Mouse (Mus musculus): ENCODE measurements around the gene Prr15.

Prr15 gene

DNA sequence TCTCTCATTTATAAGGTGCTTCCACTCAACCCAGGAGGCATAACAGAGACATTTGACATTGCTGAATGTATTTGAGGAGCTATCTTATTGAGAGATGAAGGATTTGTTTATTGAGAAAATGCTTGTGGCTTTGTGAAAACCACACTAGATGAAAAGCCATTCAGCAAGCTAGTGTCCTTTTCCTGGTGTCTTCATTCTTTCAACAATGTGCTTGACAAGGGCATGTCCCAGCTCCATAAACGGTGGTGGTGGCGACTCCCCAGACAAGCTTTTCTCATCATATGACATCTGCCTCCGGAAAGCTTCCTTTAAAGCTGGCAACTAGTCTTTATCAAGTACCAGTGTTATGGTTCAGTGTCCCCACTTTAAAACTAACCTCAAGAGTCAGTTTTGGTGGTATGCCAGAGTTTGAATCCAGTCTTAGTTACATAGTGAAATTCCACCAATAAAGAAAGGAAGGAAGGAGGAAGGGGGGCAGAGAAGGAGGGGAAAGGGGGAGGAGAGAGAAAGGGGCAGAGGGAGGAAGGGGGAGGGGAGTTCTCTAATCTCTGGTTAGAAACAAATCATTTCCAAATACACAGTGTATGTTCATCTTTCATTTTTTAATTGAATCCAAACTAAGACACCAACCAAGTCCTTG lies at the start of gene Prr15:
Gene Prr15 (plus strand): TSS at position 590 of the 640 bp plus-strand sequence.
- DNase-seq (ENCODE audit: low read depth, low spot score): no peak

DNA sequence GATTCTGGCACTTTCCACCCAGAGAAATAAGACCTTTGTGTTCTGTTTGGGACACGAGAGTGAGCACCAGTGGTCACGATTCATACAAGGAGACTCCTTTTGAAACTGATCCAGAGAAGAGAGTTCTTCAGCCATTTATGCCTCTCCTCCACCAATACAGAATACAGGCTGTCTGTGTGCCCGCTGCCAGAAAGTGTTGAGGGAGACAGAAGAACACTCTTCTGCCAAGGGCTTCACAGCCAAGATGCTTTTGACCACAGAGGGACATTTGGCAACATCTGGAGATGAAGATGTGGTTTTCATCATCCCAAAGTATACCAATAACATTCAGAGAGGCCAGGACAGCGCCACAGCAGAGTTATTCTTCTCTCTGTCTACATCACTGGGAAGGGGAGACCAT lies 48.4 kb upstream of the Prr15 start:
- DNase-seq (ENCODE audit: low read depth, low spot score): no peak

DNA sequence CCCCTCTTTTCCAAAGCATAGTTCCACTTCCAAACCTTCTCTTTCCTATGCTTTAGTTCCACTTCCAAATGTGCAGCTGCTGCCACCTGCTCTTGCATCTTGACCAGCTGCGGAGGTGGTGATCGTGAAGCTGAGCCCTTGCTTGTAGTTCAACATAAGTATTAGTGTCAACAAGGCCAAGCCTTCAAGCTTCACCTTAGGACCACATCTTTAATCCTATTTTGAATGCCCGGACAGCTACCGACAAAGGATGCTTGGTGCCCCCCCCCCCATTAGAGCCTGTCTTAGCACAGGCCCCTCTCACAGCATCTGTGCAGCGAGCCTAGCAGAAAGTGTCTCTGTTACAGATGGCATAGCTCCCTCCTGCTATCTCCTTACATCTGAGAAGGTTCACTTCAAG lies 47.8 kb upstream of the Prr15 start:
- no peak for DNase-seq (ENCODE audit: low read depth, low spot score)

DNA sequence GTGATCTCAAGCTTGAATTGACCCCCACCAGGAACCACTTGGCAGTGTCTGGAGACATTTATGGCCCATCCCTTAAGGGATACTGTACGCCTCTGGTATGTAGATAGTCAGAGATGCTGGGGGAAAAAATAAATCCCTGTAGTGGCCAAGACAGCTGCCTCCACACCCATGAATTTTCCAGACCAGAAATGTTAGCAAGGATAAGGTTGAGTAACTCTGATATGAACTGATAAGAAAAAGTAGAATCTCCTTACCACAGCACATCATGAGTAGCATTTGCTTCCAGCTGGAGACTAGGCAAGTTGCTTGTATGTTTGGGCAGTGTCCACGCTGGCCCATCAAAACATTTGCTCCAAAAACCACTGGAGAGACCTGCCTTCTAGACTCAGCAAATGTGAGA lies 47.0 kb upstream of the Prr15 start:
- no peak for DNase-seq (ENCODE audit: low read depth, low spot score)

DNA sequence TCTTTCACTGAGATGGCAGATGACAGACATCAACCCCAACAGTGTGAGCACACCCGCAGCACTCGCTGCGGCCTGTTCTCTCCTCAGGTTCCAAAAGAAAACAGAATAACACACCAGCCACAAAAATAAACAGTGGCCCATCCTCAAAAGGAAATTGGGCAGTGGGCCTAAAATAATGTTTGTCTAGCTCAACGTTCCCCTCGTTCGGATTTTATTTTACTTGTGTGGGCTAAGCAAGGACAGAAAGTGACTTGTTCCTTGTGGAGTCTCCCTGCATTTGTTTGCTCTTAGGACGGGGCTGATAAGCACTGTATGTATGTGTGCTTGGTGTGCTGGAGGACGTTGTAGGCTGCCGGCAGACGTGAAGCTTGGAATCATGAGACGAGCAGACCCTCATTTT lies 46.2 kb upstream of the Prr15 start:
- no peak for DNase-seq (ENCODE audit: low read depth, low spot score)

DNA sequence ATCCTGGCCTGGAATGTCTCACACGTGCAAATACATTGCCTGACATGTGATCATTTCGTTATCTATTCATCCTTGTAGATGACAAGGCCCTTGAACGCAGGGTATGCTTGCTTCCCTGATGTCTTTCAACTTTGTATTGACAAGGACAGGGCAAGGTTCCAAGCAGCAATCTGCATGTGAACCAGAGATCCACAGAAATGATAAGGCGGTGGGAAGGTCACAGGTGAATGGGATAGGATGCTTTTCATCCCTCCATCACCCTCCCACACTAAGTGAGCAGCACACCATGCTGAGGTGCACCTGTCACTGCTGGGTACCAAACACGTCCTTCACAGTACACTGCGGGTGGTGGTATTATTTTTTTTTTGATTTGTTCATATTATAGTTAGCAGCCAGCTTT lies 45.4 kb upstream of the Prr15 start:
- DNase-seq (ENCODE audit: low read depth, low spot score): no peak

DNA sequence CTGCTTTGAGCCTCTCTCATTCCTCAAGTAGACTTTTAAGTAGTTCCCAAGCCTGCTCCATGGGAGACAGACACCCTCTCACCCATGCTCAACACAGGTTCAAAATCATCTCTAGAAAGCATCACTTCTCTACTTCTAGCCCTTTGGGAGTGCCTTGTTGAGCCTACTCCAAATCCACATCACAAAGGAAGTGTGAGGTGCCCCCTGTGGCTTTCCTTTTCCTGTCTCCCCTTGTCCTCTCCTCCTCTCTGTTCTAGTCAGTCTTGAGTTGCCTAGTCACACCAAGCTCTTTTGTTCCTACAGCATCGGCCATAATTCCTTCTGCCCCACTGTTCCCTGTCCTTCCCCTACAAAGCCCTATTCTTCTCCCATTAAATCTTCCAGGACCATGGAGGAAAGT lies 42.3 kb upstream of the Prr15 start:
- no peak for DNase-seq (ENCODE audit: low read depth, low spot score)

DNA sequence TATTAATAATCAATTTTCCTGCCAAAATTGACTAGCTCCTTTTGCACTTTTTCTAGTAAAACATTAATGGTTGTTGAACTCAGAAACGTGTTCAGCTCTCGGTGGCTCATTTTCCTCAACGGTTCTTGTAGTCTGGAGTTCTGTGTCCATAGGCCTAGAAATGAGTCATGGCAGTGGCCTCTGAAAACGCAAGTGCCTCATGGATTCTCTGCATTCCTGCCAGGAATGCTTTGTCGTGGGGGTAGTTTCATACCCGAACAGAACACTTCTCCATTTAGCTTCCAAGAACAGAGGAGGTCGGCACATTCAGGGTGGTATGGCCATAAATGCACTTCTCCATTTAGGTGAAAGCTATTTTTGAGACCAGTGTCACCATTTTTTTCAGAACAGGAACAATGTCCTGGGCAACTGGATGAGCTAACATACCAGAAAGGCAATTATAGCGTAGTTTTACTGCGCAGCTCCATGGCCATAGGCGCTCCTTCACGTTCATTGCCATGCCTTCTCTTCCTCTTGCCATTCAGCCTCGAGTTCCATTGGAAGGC lies 41.4 kb upstream of the Prr15 start:
- no peak for DNase-seq (ENCODE audit: low read depth, low spot score)

DNA sequence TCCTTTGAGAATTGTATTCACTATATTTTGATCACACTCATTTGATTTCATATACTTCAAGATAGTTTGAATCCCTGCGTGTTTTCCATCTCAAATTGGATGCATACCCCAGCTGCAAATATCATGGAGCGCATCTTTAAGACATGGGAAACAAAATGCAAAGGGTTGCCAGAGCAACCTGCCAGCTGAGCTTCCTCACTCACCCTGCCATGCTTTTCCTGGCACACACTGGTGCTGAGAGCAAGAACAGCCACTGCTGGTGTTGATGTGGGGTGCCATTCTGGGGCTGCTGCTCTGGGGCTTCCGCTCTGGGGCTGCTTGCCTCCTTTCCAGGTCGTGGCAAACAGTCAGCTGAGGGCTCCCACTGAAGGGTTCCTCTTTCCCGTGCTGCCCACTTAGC lies 38.8 kb upstream of the Prr15 start:
- DNase-seq (ENCODE audit: low read depth, low spot score): no peak

DNA sequence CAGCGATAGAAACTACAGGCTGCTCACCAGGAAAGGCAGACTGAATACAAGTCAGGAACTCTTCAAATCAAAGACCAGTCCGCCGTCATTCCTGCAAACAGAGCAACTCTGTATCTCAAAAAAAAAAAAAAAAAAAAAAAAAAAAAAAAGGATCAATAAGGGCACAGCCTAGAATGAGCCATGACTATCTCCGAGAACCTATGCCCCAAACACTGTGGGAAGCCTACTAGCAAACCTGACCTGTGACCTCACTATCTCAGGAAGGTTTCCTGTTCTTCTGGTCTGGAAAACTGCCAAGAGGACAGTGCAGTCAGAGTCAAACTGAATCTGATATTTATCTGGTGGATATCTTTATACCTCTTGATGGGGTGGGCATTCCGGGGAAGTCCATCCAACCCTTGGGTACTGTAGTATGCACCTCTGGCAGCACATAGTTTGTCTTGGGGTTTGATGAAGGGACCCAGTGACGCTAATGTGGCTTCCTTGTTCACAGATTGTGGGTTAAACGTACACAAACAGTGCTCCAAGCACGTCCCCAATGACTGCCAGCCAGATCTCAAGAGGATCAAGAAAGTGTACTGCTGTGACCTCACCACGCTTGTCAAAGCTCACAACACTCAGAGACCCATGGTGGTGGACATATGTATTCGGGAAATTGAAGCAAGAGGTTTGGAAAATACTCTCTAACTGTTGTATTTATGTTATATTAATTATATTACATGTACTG lies 35.7 kb upstream of the Prr15 start:
- no peak for DNase-seq (ENCODE audit: low read depth, low spot score)

DNA sequence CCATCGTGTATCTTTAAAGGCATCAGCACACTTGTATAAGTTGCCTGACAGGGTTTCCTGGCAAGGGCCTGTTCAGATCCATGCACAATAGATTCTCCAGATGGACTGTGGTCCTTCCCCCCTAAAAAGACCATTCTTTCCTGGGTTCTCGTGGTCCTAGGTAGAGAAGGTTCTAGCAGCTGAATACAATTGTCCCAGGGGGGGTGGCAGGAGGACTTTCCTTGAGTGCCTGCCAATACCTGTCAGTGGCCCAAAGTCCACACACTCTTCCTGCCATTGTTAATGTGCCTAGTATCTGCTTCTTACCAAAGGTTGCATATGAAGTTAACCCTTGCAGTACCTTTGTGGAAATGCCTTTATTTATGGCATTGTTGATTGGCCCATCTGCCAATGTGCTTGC lies 28.4 kb upstream of the Prr15 start:
- no peak for DNase-seq (ENCODE audit: low read depth, low spot score)

DNA sequence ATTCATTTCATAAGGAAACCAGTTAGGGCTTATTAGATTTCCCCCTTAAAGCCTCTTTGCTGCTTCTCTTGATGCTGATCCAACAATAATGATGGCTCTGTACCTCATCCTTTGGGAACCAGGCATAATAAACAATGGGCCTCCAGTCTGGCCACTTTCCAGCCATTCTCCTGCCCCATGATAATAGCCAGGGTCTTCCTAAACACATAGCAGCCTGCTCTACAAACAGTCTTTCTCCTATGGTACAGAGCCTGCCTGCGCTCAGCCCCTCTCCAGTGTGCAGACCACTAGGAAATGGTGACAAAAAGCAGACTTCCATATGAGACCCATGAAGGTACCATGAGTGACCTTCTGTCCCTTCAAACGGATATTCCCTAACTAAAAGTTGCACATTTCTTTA lies 26.2 kb upstream of the Prr15 start:
- no peak for DNase-seq (ENCODE audit: low read depth, low spot score)

DNA sequence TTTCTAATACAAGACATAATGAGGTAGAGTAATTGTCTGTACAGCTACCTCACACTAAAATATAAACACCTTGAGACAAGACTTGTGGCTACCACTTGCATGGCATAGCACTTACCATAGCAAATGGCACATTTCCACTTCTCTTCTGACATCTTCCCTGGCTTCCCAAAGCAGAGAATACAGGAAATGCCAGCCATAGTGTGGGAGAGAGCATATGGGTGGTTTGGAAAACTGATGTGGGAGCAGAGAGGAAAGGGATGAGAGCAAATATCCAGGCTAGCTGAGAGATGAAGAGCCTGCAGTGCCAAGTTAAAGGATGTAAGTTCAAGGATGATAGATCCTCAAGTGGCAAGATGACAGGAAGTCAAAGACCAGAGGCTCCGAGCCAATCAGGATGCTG lies 19.9 kb upstream of the Prr15 start:
- DNase-seq (ENCODE audit: low read depth, low spot score): no peak

DNA sequence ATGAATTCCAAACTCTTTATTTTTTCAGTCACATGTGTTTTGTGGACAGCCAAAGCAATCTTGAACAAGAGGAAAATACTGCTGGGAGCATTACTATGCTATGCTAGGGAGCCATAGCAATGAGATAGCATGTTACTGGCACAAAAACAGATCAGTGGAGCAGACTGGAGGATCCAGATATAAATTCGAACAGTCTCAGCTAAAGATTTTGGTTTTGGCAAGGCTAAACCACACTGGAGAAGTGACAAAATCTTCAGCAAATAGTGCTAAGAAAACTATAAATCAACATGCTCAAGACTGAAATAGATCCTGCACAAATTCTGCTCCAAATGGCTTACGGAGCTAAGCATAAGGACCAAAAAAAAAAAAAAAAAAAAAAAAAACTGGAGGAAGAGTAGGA lies 12.6 kb upstream of the Prr15 start:
- DNase-seq (ENCODE audit: low read depth, low spot score): no peak

DNA sequence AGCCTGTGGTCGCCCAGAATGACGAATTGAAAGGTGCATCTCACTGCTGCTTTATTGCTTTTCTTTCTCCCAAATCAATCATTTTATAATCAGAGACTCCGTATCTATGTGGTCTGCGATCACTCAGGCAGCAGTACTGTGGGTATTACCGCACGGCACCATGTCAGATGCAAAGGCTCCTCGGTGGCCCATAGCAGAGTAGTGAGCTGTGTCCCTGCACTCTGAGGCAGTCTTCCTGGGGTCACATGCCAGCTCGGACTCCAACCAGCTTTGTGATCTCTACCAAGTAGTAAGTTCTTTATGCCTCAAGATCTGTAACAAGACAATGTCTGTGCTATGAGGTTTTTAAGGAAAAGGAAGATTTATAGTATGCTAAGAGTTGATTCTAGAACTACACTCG lies 7.0 kb upstream of the Prr15 start:
- DNase-seq (ENCODE audit: low read depth, low spot score): no peak

DNA sequence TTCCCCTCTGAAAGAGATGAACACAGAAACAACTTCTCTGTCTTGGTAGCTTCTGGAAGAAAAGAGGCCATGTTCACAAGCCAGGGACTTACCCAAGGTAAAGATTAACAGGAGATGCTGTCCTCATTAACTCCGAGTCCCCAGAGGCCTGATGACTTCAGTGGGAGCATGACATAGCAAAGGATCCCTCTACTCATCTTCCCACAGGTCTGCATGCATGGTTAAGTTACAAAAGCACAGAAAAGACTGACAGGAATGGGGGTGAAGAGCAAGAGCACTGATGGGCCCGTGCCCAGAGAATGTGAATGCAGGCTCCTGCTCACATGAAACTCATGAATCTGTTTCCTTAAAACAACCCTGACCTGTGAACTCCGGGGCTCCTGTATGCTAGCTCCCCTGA lies 6.4 kb upstream of the Prr15 start:
- DNase-seq (ENCODE audit: low read depth, low spot score): no peak

DNA sequence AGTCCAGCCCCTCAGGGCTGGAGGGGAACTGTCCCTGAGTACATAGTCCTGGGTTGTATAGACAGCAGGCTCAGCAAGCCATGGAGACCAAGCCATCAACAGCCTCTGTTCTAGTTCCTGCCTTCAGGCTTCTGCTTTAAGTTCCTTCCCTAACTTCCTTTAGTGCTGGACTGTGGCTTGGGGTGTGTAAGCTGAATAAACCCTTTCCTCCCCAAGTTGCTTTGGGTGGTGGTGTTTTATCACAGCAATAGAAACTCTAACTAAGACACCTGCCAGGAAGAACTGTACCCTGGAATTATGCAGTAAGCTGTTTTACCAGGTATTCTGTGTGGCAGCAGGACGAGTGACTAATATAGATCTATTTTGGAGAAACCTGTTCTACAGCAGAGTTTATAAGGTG lies 5.4 kb upstream of the Prr15 start:
- DNase-seq (ENCODE audit: low read depth, low spot score): no peak

DNA sequence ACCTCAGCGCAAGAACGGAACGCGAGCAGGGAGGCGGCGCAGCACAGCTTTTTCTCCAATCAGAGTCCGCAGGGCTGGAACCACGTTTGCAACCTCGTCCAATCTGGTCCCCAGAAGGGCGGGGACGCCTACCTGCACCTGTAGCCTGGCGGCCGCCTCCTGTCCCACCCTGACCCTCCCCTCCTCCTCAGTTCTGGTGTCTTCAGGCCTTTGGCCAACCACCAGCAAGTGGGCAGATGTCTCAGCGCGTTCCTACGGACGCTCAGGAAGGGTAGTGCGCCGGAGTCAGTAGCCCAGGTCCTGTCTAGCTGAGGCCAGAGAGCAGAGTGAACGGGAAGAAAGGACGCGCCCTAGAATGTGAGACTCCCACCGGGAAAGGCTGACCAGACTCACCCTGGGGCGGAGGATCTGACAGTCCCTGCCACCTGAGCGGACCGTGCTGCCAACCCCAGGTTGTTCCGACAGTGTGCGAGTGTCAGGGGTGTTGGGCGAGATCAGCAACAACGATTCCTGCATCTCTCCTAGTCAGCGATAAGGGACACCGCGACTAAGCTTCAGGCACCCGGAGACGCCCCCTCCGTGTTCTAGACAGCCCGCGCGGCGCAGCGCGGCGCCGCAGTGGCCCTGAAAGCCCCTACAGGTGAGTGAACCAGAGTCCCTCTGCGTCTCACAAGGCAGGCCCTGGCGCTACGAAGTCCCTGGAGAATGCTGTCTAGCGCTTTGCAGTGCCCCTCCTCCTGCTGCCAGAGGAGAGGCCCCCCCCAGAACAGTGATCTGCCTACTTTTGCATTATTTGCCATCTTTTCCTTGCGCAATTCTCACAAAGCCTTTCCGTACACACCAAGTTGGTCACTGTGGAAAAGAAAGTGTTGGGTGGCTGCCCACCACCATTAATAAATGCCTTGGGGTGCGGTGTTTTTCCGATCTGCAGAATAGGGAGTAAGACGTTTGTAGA lies 1.3 kb downstream of the Prr15 start:
- no peak for DNase-seq (ENCODE audit: low read depth, low spot score)

DNA sequence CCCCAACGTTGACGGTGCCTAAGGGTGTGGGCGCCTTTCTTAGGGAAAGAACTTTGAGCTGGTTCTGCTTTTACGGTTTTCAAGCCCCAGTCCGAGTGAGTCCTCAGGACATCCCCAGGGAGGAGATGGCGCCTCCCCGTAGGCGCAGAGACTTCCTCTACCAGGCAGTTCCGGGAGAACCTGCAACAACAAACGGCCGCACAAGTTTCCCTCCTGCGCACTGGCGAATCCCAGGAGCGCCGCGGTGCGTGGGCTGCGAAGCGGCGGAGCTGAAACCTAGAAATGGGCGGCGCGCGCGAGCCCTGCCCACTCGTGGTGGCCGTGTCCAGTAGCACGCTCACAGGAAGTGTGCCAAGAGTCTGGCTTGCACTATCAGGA lies 2.0 kb downstream of the Prr15 start:
- DNase-seq (ENCODE audit: low read depth, low spot score): no peak

DNA sequence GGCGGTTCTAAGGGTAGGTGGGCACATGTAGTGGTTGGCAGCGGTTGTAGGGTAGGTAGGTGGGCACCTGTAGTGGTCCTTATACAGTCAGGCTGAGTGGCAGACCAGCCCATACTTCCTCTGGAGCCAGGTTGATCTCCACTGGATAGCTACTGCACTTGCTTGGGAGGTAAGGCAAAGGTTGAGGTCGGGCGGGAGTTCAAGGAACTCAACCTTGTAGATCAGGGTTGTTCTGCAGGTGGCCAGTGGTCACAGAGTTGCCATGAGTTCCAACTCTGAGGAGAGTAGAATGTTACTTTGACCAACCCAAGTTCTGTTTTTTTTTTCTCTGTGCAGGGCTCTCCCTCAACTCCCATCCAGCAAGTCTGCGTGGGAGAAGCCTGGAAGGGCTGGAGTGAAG lies 3.1 kb downstream of the Prr15 start:
- DNase-seq (ENCODE audit: low read depth, low spot score): no peak

DNA sequence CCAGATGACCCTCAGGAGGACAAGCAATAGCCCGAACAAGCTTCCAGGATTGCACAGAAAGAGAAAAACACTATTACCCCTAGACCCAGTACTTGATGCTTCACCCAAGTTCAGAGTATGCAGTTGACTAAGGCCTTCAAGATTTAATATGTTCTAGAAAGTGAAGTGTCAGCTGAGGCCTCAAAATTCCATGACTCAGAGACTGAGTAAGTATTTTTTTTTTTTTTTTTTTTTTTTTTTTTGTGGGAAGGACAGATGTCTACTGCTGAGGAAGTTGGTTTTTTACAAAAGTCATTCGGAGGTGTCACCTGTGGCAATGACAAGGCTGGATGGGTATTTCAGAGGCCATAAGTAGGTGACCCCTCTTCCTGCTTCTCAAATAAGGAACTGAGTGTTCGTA lies 4.0 kb downstream of the Prr15 start:
- no peak for DNase-seq (ENCODE audit: low read depth, low spot score)

DNA sequence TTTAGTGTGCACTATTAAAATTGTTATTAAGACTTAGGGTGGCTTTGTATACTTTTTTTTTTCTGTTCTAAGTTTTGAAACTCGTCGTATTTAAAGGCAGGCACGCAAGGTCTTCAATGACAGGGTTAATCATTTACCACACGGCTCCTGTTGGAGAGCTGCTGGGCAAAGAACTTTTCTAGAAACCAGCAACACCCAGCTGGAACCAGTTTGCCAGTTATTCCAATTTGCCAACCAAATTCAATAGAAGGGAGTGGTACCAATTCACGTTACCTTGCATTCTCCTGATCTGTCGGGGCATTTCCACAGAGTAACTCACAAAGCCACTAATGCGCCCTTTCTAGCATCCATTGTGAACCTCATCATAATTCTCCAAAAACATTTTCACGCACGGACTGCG lies 4.5 kb downstream of the Prr15 start:
- DNase-seq (ENCODE audit: low read depth, low spot score): no peak

Measured in A20 (cell line).